Comparison of ENCODE assay signal across 9 mouse cellular contexts in the genomic region with DNA sequence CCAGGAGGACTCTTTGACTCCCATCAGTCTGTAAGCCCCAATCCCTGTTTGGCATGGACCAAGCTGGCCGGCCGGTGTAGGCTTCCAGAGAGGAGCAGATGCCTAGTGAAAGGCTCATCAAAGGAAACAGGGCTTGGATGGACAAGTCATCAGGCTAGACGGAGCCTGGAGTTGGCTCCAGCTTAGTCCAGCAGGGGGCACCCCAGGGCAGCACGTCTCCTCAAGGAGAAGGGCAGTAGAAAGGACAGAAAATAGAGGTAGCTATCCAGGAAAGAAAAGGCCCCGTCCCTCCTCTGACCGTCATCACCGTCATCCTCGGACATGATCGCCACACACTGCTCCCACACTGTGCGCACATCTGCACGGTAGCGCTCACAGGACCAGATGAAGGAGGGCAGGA. TPM values are rescaled to one million over a fixed set of nuclear protein-coding genes. Genes with fewer than 3 reads are reported as not detected.
DNase-seq lines count a peak whose midpoint lies in the region; ATAC-seq lines count a peak whose summit lies in the region.
"Had no signal": no experiment of that assay in that cellular context is flagged by ENCODE, and none has a peak within 500 bp of the region (broad histone marks: within the 10 kb centered on the region; RNA-seq: fewer than 3 reads in every experiment).

No protein-coding gene starts in this region.

- H3K4me2 ChIP-seq in hindbrain, embryonic 14.5 days (replicated peaks), result peak overlapping the region; percentile 32

- WGBS in hindbrain, embryonic 14.5 days, result 7% methylated on average over 12 of the region's 12 CpGs

- H3K4me3 ChIP-seq in hindbrain, embryonic 14.5 days (replicated peaks; ENCODE audit: low read length), result 0 out of 2 replicates have a peak overlapping the region, but pooled peaks have one; percentile 0
- H3K4me3 ChIP-seq: myocyte had no signal

- H3K36me3 ChIP-seq in hindbrain, embryonic 14.5 days (replicated peaks; ENCODE audit: control insufficient read depth, insufficient read depth), result peaks cover 13% of the 10 kb centered on the region

- H3K27ac ChIP-seq in hindbrain, embryonic 14.5 days, result peak overlapping the region; percentile 55

- no peaks in the 10 kb centered on the region for H3K27me3 ChIP-seq in hindbrain, embryonic 14.5 days (ENCODE audit: control insufficient read depth, insufficient read depth, low read length)

- no peak for ATAC-seq in hindbrain, embryonic 14.5 days (ENCODE audit: low FRiP score)
- peak; percentile 67 for ATAC-seq in megakaryocyte, adult 5-6 weeks (ENCODE audit: poor library complexity, severe bottlenecking)

- peak; percentile 75 for DNase-seq in R1 (ENCODE audit: low read depth, low spot score)
- peak; percentile 96 to 97 for DNase-seq in cerebellum, postnatal 25 days
- DNase-seq in frontal cortex, postnatal 36 days (ENCODE audit: low spot score in 2 of 2), result peak; percentile 90 to 92
- DNase-seq in hindbrain, embryonic 14.5 days (ENCODE audit: low spot score), result peak; percentile 84
- DNase-seq in left cerebral cortex, adult 11 months (ENCODE audit: low spot score), result peak; percentile 75
- DNase-seq in right cerebral cortex, adult 18-20 months, result peak; percentile 88
- peak; percentile 73 for DNase-seq in urinary bladder, adult 2 months (ENCODE audit: low spot score)

- H3K9ac ChIP-seq in hindbrain, embryonic 14.5 days, result peak overlapping the region; percentile 37

- no peaks in the 10 kb centered on the region for H3K9me3 ChIP-seq in hindbrain, embryonic 14.5 days (ENCODE audit: control insufficient read depth, low read length)

- peaks cover 52% of the 10 kb centered on the region for H3K4me1 ChIP-seq in hindbrain, embryonic 14.5 days (replicated peaks; ENCODE audit: control insufficient read depth, insufficient read depth, low read length)

RNA-seq across cellular contexts. Expression of a gene that starts 2.2 kb away (rescaled TPM):
- polyA plus RNA-seq in hindbrain, embryonic 14.5 days (2014; fragmentation: Nextera tagmentation; extraction: Ambion mirVana), result 13.3 and 17.6 TPM in 2 replicates
- total RNA-seq in megakaryocyte, adult 5-6 weeks (2015), result 0.09 and 0.14 TPM in 2 replicates
- total RNA-seq in megakaryocyte, adult 5-6 weeks (2017), result 0.61 TPM in 1 of 2 replicates, not detected in the other
- 74.5 and 82.9 TPM in 2 replicates for polyA plus RNA-seq in urinary bladder, adult 2 months (2012; rRNA removed)

RNA-seq across cellular contexts. Expression of a gene that starts 4.1 kb away (rescaled TPM):
- 16.6 and 17.6 TPM in 2 replicates for polyA plus RNA-seq in hindbrain, embryonic 14.5 days (2014; fragmentation: Nextera tagmentation; extraction: Ambion mirVana)
- not detected in 2 replicates for total RNA-seq in megakaryocyte, adult 5-6 weeks (2015)
- total RNA-seq in megakaryocyte, adult 5-6 weeks (2017), result 0.33 TPM in 1 of 2 replicates, not detected in the other
- polyA plus RNA-seq in urinary bladder, adult 2 months (2012; rRNA removed), result 0.94 and 0.99 TPM in 2 replicates

RNA-seq across cellular contexts. Expression of a gene that starts 19.6 kb away (rescaled TPM):
- polyA plus RNA-seq in hindbrain, embryonic 14.5 days (2014; fragmentation: Nextera tagmentation; extraction: Ambion mirVana), result 0.21 and 1.2 TPM in 2 replicates
- total RNA-seq in megakaryocyte, adult 5-6 weeks (2015), result not detected in 2 replicates
- total RNA-seq in megakaryocyte, adult 5-6 weeks (2017), result not detected in 2 replicates
- polyA plus RNA-seq in urinary bladder, adult 2 months (2012; rRNA removed), result 0.21 and 0.32 TPM in 2 replicates

RNA-seq across cellular contexts. Expression of a gene that starts 28.3 kb away (rescaled TPM):
- 0.27 and 0.35 TPM in 2 replicates for polyA plus RNA-seq in hindbrain, embryonic 14.5 days (2014; fragmentation: Nextera tagmentation; extraction: Ambion mirVana)
- 0.09 and 0.71 TPM in 2 replicates for total RNA-seq in megakaryocyte, adult 5-6 weeks (2015)
- total RNA-seq in megakaryocyte, adult 5-6 weeks (2017), result 0.20 and 0.37 TPM in 2 replicates
- polyA plus RNA-seq in urinary bladder, adult 2 months (2012; rRNA removed), result 1.3 and 2.1 TPM in 2 replicates
- polyA plus RNA-seq: myocyte had no signal

RNA-seq across cellular contexts. Expression of a gene that starts 30.4 kb away (rescaled TPM):
- polyA plus RNA-seq in hindbrain, embryonic 14.5 days (2014; fragmentation: Nextera tagmentation; extraction: Ambion mirVana), result 29.3 and 36.2 TPM in 2 replicates
- total RNA-seq in megakaryocyte, adult 5-6 weeks (2015), result 160 and 180 TPM in 2 replicates
- 168 and 185 TPM in 2 replicates for total RNA-seq in megakaryocyte, adult 5-6 weeks (2017)
- polyA plus RNA-seq in urinary bladder, adult 2 months (2012; rRNA removed), result 5.0 and 5.5 TPM in 2 replicates
